Mouse (Mus musculus) embryonic facial prominence, embryonic 10.5 days (tissue): Measurements from ENCODE around the gene Fam193b. TPM values are rescaled to one million over a fixed set of nuclear protein-coding genes. Genes with fewer than 3 reads are reported as not detected.

Experiments
- DNase-seq: peaks from one replicate; pipeline ENCODE4 v3.0.0-alpha.2; 2017; ENCODE audit warnings: low spot score
- H3K27ac ChIP-seq: fragments of 300-500 bp; sonication (generic); replicated peaks from 2 replicates; pipeline ENCODE4 v1.5.1; 2016; ENCODE audit warnings: mild to moderate bottlenecking
- H3K27me3 ChIP-seq: fragments of 300-500 bp; sonication (generic); replicated peaks from 2 replicates; pipeline ENCODE4 v1.6.1; 2016; ENCODE audit warnings: low read depth, mild to moderate bottlenecking; ENCODE audit not compliant: poor library complexity, severe bottlenecking
- H3K36me3 ChIP-seq: fragments of 300-500 bp; sonication (generic); replicated peaks from 2 replicates; pipeline ENCODE4 v1.6.1; 2016; ENCODE audit warnings: mild to moderate bottlenecking, moderate library complexity
- H3K4me1 ChIP-seq: fragments of 300-500 bp; sonication (generic); 2 replicates; pipeline ENCODE4 v1.6.1; 2016
- H3K4me3 ChIP-seq: fragments of 300-500 bp; sonication (generic); 2 replicates; pipeline ENCODE4 v1.5.1; 2016; ENCODE audit warnings: mild to moderate bottlenecking, moderate library complexity
- H3K9me3 ChIP-seq: fragments of 300-500 bp; sonication (generic); 2 replicates; pipeline ENCODE4 v1.6.1; 2016; ENCODE audit warnings: mild to moderate bottlenecking
- WGBS: fragments of 180-500 bp; shearing (Covaris S2); methylation state at CpG from one replicate; pipeline ENCODE4 v1.1.7; 2016; 5-methylcytosine and 5-hydroxymethylcytosine counted together
- polyA plus RNA-seq: library from polyadenylated mRNA; unstranded; fragments of >200 nt; fragmentation: Nextera tagmentation; extraction: Ambion mirVana; gene quantifications from 2 replicates; pipeline ENCODE4 v1.2.1, GENCODE M21; 2016

The Fam193b gene
- polyA plus RNA-seq, result 62.7 and 67.3 TPM in 2 replicates

GRCm38 (mm10) chr13:55571027-55571751, at the start of gene Fam193b:
Fam193b (minus strand) TSS chr13:55571120.
- H3K9me3 ChIP-seq, result no peaks in the 10 kb centered on the region
- peaks cover 36% of the 10 kb centered on the region for H3K36me3 ChIP-seq
- DNase-seq, result peak; percentile 97
- H3K27ac ChIP-seq, result peak within 1 kb of the TSS; percentile 97
- peaks cover 25% of the 10 kb centered on the region for H3K4me1 ChIP-seq
- no peaks in the 10 kb centered on the region for H3K27me3 ChIP-seq
- 4% methylated on average over 47 of the region's 47 CpGs for WGBS
- H3K4me3 ChIP-seq, result peak within 1 kb of the TSS; percentile 85

DNA sequence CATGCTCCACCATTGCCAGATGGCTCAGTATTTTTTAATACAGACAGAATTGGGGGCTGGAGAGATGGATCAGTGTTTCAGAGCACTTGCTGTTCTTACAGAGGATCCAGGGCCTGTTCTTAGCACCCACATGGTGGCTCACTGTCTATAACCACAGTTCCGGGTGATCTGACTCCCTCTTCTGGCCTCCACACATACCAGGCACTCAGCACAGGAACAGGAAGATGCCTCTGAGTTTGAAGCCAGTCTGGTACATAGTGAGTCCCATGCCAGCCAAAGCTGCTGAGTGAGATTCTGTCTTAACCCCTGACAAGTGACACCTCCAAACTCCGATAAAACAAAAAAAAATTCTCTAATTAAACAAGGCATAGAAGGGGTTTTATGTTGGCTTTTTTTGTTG, 49.4 kb upstream of the Fam193b start:
- Histone ChIP-seq H3K9me3 (no peaks in the 10 kb centered on the region), H3K4me3 (no peak overlapping the region), H3K27me3 (no peaks in the 10 kb centered on the region), H3K27ac (no peak overlapping the region), H3K4me1 (peaks cover 24% of the 10 kb centered on the region), H3K36me3 (peaks cover 9% of the 10 kb centered on the region)
- 81% methylated on average over 2 of the region's 2 CpGs for WGBS
- DNase-seq, result no peak

DNA sequence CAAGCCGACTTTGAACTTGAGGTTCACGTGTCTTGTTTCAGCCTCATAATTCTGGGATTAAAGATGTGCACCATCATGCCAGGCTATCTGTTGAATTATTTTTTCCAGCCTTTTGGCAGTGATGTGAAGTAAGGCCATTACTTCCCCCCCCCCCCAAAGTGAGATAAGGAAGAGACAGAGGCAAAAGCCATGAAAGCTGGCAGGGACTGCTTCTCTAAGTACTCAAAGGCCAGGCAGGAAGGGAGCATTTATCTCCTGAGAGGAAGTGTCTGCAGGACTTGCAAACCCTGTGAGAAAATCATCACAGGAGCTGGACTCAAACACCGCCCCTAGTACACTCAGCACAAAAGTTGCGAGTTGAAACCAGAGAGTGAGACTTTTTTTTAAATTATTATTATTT, 48.4 kb upstream of the Fam193b start:
- Histone ChIP-seq H3K36me3 (no peaks in the 10 kb centered on the region), H3K27me3 (no peaks in the 10 kb centered on the region), H3K27ac (no peak overlapping the region), H3K4me1 (peaks cover 18% of the 10 kb centered on the region), H3K4me3 (no peak overlapping the region), H3K9me3 (no peaks in the 10 kb centered on the region)
- DNase-seq, result no peak
- 90% methylated on average over 4 of the region's 4 CpGs for WGBS

- no peak overlapping the region for H3K4me3 ChIP-seq
- peaks cover 30% of the 10 kb centered on the region for H3K36me3 ChIP-seq
- WGBS, result 50% methylated on average over 5 of the region's 5 CpGs
- H3K27me3 ChIP-seq, result no peaks in the 10 kb centered on the region
- H3K27ac ChIP-seq, result no peak overlapping the region
- DNase-seq, result no peak
- H3K4me1 ChIP-seq, result peaks cover 10% of the 10 kb centered on the region
- H3K9me3 ChIP-seq, result no peaks in the 10 kb centered on the region
Measured at GRCm38 (mm10) chr13:55613471-55613870, 42.6 kb upstream of the Fam193b start.

DNA sequence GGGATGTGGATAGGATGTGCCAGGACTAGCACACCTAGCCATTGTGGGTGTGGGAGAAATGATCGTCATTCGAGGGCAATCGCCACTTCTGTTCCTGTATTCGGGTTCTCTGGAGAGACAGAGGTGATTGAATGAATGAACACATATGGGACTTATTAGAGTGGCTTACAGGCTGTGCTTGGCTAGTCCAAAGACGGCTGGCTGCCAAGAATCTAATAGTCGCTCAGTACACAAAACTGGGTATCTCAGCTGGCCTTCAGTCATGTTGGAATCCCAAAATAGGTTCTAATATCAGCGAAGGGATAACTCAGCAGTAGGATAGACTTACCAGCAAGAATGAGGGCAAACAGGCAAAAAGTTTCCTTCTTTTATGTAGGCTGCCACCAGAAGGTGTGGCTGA, 41.1 kb upstream of the Fam193b start:
- 63% methylated on average over 7 of the region's 7 CpGs for WGBS
- Histone ChIP-seq H3K9me3 (no peaks in the 10 kb centered on the region), H3K4me1 (peaks cover 10% of the 10 kb centered on the region), H3K36me3 (peaks cover 45% of the 10 kb centered on the region), H3K4me3 (no peak overlapping the region), H3K27me3 (no peaks in the 10 kb centered on the region), H3K27ac (no peak overlapping the region)
- DNase-seq, result no peak

GRCm38 (mm10) chr13:55607624-55608006, 36.7 kb upstream of the Fam193b start:
- peaks cover 79% of the 10 kb centered on the region for H3K36me3 ChIP-seq
- H3K4me1 ChIP-seq, result peaks cover 10% of the 10 kb centered on the region
- no peaks in the 10 kb centered on the region for H3K27me3 ChIP-seq
- 75% methylated on average over 2 of the region's 2 CpGs for whole genome bisulfite sequencing
- no peak for DNase-seq
- no peak overlapping the region for H3K27ac ChIP-seq
- H3K4me3 ChIP-seq, result no peak overlapping the region
- H3K9me3 ChIP-seq, result no peaks in the 10 kb centered on the region

- peaks cover 7% of the 10 kb centered on the region for H3K4me1 ChIP-seq
- H3K9me3 ChIP-seq, result no peaks in the 10 kb centered on the region
- peaks cover 79% of the 10 kb centered on the region for H3K36me3 ChIP-seq
- no peak overlapping the region for H3K27ac ChIP-seq
- DNase-seq, result no peak
- no peaks in the 10 kb centered on the region for H3K27me3 ChIP-seq
- H3K4me3 ChIP-seq, result no peak overlapping the region
- 79% methylated on average over 10 of the region's 10 CpGs for WGBS
Measured at GRCm38 (mm10) chr13:55606899-55607623, 36.1 kb upstream of the Fam193b start.

- Histone ChIP-seq H3K27ac (no peak overlapping the region), H3K9me3 (no peaks in the 10 kb centered on the region), H3K4me3 (no peak overlapping the region), H3K36me3 (peaks cover 60% of the 10 kb centered on the region), H3K27me3 (no peaks in the 10 kb centered on the region), H3K4me1 (peaks cover 12% of the 10 kb centered on the region)
- DNase-seq, result no peak
- WGBS, result 93% methylated on average over 3 of the region's 3 CpGs
Measured at GRCm38 (mm10) chr13:55604606-55605005, 33.7 kb upstream of the Fam193b start.

GRCm38 (mm10) chr13:55601611-55602010, 30.7 kb upstream of the Fam193b start:
- WGBS, result 12% methylated on average over 3 of the region's 3 CpGs
- Histone ChIP-seq H3K27ac (no peak overlapping the region), H3K36me3 (peaks cover 53% of the 10 kb centered on the region), H3K9me3 (no peaks in the 10 kb centered on the region), H3K4me1 (peaks cover 17% of the 10 kb centered on the region), H3K4me3 (no peak overlapping the region), H3K27me3 (no peaks in the 10 kb centered on the region)
- DNase-seq, result peak; percentile 86

- Histone ChIP-seq H3K36me3 (peaks cover 53% of the 10 kb centered on the region), H3K27me3 (no peaks in the 10 kb centered on the region), H3K4me3 (peak overlapping the region; percentile 89), H3K4me1 (peaks cover 17% of the 10 kb centered on the region), H3K27ac (0 out of 2 replicates have a peak overlapping the region, but pooled peaks have one; percentile 81), H3K9me3 (no peaks in the 10 kb centered on the region)
- WGBS, result 29% methylated on average over 9 of the region's 9 CpGs
- DNase-seq, result no peak
Measured at GRCm38 (mm10) chr13:55600657-55601056, 29.7 kb upstream of the Fam193b start.

DNA sequence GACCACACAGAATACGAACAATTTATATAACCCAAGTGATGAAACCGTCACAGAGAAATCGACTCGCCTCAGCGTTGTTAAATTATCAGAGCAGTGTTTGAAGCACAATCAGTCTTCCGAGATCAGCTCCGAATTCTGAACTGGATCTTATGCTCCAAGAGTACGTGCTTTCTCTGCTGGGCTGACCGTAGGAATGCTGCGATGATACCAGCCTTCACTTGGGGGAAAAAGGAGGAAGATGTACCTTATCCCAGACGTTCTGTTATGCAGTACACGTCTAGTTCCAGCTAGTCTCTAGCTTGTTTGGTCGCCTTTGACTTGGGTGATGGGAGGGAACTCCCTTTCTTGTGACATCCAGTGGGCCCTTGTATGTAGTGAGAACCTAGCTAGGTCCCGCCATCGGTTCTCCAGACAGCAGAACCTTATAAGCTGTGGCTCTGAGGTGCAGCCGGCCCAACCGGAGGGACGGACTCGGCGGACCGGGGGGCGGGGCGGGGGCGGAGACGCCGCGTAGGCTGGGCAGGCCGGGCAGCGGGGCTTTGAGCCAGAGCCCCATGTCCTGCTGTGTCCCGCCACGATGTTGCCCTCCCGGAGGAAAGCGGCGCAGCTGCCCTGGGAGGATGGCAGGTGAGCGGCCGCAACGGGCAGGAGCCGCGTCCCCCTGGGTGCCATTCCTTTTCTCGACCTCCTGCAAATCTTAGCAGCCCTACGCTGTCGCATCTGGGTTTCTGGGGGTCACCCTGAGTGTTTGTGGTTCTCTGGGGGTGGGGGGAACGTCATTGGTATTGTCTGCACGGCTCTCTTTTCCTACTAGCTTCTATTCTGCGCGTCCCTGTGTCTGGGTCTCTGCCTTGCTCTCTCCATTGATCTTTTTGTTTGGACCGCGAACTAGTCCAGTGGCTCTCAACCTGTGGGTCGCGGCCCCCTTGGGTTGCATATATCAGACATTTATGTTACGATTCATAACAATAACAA, 28.9 kb upstream of the Fam193b start, which contains the start of gene B4galt7:
Gene B4galt7 (plus strand): TSS at position 331 of the 975 bp plus-strand sequence.
- peaks cover 17% of the 10 kb centered on the region for H3K4me1 ChIP-seq
- no peaks in the 10 kb centered on the region for H3K27me3 ChIP-seq
- H3K4me3 ChIP-seq, result peak within 1 kb of the TSS; percentile 89
- H3K27ac ChIP-seq, result peak within 1 kb of the TSS; percentile 81
- WGBS, result 10% methylated on average over 51 of the region's 51 CpGs
- peak; percentile 91 for DNase-seq
- no peaks in the 10 kb centered on the region for H3K9me3 ChIP-seq
- H3K36me3 ChIP-seq, result peaks cover 53% of the 10 kb centered on the region

- peaks cover 1% of the 10 kb centered on the region; the same call in 1 of the 2 replicates for H3K27me3 ChIP-seq
- peaks cover 47% of the 10 kb centered on the region for H3K36me3 ChIP-seq
- DNase-seq, result no peak
- 94% methylated on average over 12 of the region's 12 CpGs for WGBS
- H3K4me3 ChIP-seq, result no peak overlapping the region
- no peaks in the 10 kb centered on the region for H3K9me3 ChIP-seq
- H3K4me1 ChIP-seq, result peaks cover 31% of the 10 kb centered on the region
- H3K27ac ChIP-seq, result no peak overlapping the region
Measured at GRCm38 (mm10) chr13:55596802-55597201, 25.9 kb upstream of the Fam193b start.
